Mouse (Mus musculus) brain, embryonic 18.5 days (tissue): ENCODE results near the gene Eif3l.
"Not testable (repeated sequence)": the region's sequence is repeated elsewhere in the genome, so short reads cannot be mapped to it uniquely, and the experiment has no call there.

Experiments
- DNase-seq: peaks from one replicate; pipeline ENCODE4 v3.0.0-alpha.2; 2012; ENCODE audit warnings: low read depth, low spot score

Gene Eif3l

GRCm38 (mm10) chr15:79074913-79075532 lies at the start of gene Eif3l:
Gene Eif3l, plus strand, starts transcription at chr15:79075179.
- peak; percentile 77 for DNase-seq

GRCm38 (mm10) chr15:79025687-79026308 lies 49.2 kb upstream of the Eif3l start:
- DNase-seq = no peak

GRCm38 (mm10) chr15:79026511-79027290 lies 48.3 kb upstream of the Eif3l start:
- no peak for DNase-seq

GRCm38 (mm10) chr15:79027291-79028205 lies 47.4 kb upstream of the Eif3l start:
- DNase-seq = no peak

GRCm38 (mm10) chr15:79028237-79028738 lies 46.7 kb upstream of the Eif3l start, which contains the start of gene H1f0:
Gene H1f0, plus strand, starts transcription at chr15:79028450.
- DNase-seq = peak; percentile 58

- DNase-seq = no peak
These were observed 46.0 kb upstream of the Eif3l start for GRCm38 (mm10) chr15:79028823-79029484.

GRCm38 (mm10) chr15:79029519-79030241 lies 45.3 kb upstream of the Eif3l start:
- no peak for DNase-seq

GRCm38 (mm10) chr15:79030551-79031435 lies 44.2 kb upstream of the Eif3l start:
- peak; percentile 79 for DNase-seq

- DNase-seq = not testable (repeated sequence)
These were observed 43.1 kb upstream of the Eif3l start for GRCm38 (mm10) chr15:79031908-79032307.

- no peak for DNase-seq
These were observed 37.1 kb upstream of the Eif3l start for GRCm38 (mm10) chr15:79037913-79038328.

- no peak for DNase-seq
These were observed 36.6 kb upstream of the Eif3l start for GRCm38 (mm10) chr15:79038331-79038730.

- DNase-seq = no peak
These were observed 36.1 kb upstream of the Eif3l start for GRCm38 (mm10) chr15:79038853-79039252.

GRCm38 (mm10) chr15:79040501-79041416 lies 34.2 kb upstream of the Eif3l start:
- no peak for DNase-seq

- no peak for DNase-seq
These were observed 33.4 kb upstream of the Eif3l start, which contains the start of gene Galr3 for GRCm38 (mm10) chr15:79041585-79041984. Gene Galr3, plus strand, starts transcription at chr15:79041885.

- no peak for DNase-seq
These were observed 32.1 kb upstream of the Eif3l start for GRCm38 (mm10) chr15:79042721-79043491.

- no peak for DNase-seq
These were observed 30.1 kb upstream of the Eif3l start for GRCm38 (mm10) chr15:79044837-79045236.

- DNase-seq = no peak
These were observed 26.8 kb upstream of the Eif3l start for GRCm38 (mm10) chr15:79048186-79048585.
